Mouse (Mus musculus) cerebellum, adult 2 months (tissue): Measurements from ENCODE around the gene Dgke. TPM values are rescaled to one million over a fixed set of nuclear protein-coding genes. Genes with fewer than 3 reads are reported as not detected.

Experiments used
- DNase-seq, 2 experiments: peaks; one replicate each; pipeline ENCODE4 v3.0.0; 2021
- H3K27ac ChIP-seq: fragments of 200-500 bp; 2 replicates; pipeline ENCODE4 v1.5.1; 2012; ENCODE audit warnings: low read length, control low read depth, inconsistent platforms; ENCODE audit not compliant: insufficient read depth
- H3K27me3 ChIP-seq: fragments of 200-500 bp; 2 replicates; pipeline ENCODE4 v1.6.1; 2012; ENCODE audit warnings: inconsistent platforms, mild to moderate bottlenecking, low read length, moderate library complexity; ENCODE audit not compliant: control insufficient read depth, insufficient read depth
- H3K4me1 ChIP-seq: fragments of 200-500 bp; 2 replicates; pipeline ENCODE4 v1.6.1; 2011; ENCODE audit warnings: low read length; ENCODE audit not compliant: control insufficient read depth, insufficient read depth
- H3K4me3 ChIP-seq: fragments of 200-500 bp; replicated peaks from 2 replicates; pipeline ENCODE3; 2011; ENCODE audit warnings: mild to moderate bottlenecking, low read depth, low read length, control low read depth; ENCODE audit not compliant: insufficient read depth
- CTCF ChIP-seq: fragments of 200-500 bp; IDR thresholded peaks from 2 replicates; pipeline ENCODE4 v1.5.1; 2011; ENCODE audit warnings: low read depth, mild to moderate bottlenecking, control low read depth, low read length, moderate library complexity, borderline replicate concordance; ENCODE audit not compliant: insufficient read depth
- POLR2A ChIP-seq: fragments of 200-500 bp; IDR thresholded peaks from 2 replicates; pipeline ENCODE4 v1.6.1; 2011; ENCODE audit warnings: low read length, control low read depth, borderline replicate concordance; ENCODE audit not compliant: insufficient read depth
- WGBS: fragments of 180-500 bp; shearing (Covaris S2); methylation state at CpG from one replicate; pipeline ENCODE4 v1.1.7; 2018; 5-methylcytosine and 5-hydroxymethylcytosine counted together
- polyA plus RNA-seq: library from polyadenylated mRNA; depleted of rRNA; stranded (reverse); fragments of >200 nt; gene quantifications from 2 replicates; pipeline ENCODE4 v1.2.3, GENCODE M21; 2012; rRNA removed

Dgke gene
- polyA plus RNA-seq, 1 experiment: 34.0 TPM

GRCm38 (mm10) chr11:88995616-88996015 lies 71.0 kb downstream of the Dgke start:
- 95% methylated on average over 2 of the region's 2 CpGs for WGBS
- TF ChIP-seq POLR2A (no peak), CTCF (no peak)

DNA sequence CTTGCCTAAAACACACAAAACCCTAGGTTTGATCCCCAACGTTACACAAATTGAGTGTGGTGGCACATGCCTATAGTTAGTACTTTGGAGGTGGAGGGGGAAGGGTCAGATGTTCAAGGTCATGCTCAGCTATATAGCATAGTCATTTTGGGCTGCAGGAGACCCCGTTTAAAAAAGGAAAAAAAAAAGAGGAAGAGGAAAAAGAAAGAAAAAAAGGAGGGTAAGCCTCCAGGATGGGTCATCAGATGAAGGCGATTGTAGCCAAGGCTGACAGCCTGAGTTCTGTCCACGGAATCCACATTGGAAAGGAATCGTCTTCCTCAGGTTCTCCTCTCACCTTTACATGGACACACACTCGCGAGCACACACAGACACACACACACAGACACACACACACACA lies 72.2 kb downstream of the Dgke start:
- no peak for DNase-seq
- 85% methylated on average over 7 of the region's 7 CpGs for WGBS
- H3K27ac ChIP-seq: no peak overlapping the region
- H3K4me3 ChIP-seq: no peak overlapping the region
- TF ChIP-seq POLR2A (no peak), CTCF (no peak)
- H3K4me1 ChIP-seq: no peaks in the 10 kb centered on the region; the same call in 1 of the 2 replicates
- H3K27me3 ChIP-seq: no peaks in the 10 kb centered on the region

More at GRCm38 (mm10) chr11:88995616-88996015, 71.0 kb downstream of the Dgke start:
- no peak for DNase-seq
- H3K27ac ChIP-seq: no peak overlapping the region
- H3K4me3 ChIP-seq: no peak overlapping the region
- H3K4me1 ChIP-seq: no peaks in the 10 kb centered on the region; the same call in 1 of the 2 replicates
- H3K27me3 ChIP-seq: no peaks in the 10 kb centered on the region

- peak in 1 of 2 experiments; percentile 23 for DNase-seq
- Histone ChIP-seq H3K4me3 (no peak overlapping the region), H3K27ac (no peak overlapping the region), H3K4me1 (no peaks in the 10 kb centered on the region; the same call in 1 of the 2 replicates), H3K27me3 (no peaks in the 10 kb centered on the region)
- peak; percentile 44; the same call in 1 of the 2 replicates for TF ChIP-seq CTCF
- TF ChIP-seq POLR2A: no peak
- WGBS: 19% methylated on average over 5 of the region's 5 CpGs
Observed at GRCm38 (mm10) chr11:88993625-88994024, 73.0 kb downstream of the Dgke start.

DNA sequence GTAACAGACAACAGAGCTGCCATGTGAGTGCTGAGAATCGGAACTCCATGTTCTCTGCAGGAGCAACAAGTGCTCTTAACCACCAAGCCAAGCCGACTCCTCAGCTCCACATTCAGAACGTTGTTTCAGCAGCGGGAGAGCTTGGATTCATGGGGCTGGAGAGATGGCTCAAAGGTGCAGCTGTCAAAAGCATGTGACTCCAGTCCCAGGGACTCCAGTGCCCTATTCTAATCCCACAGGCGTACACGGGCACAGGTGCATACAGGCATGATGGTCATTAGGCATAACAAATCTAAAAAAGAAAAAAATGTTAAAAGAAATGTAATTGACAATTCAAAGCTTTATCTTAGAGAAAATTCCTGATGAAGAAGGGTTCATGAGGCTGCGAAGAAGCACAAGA lies 73.5 kb downstream of the Dgke start:
- WGBS: 45% methylated on average over 7 of the region's 7 CpGs
- Histone ChIP-seq H3K4me1 (no peaks in the 10 kb centered on the region; the same call in 1 of the 2 replicates), H3K4me3 (no peak overlapping the region), H3K27me3 (no peaks in the 10 kb centered on the region), H3K27ac (no peak overlapping the region)
- no peak for DNase-seq
- no peak for TF ChIP-seq POLR2A
- TF ChIP-seq CTCF: no peak

DNA sequence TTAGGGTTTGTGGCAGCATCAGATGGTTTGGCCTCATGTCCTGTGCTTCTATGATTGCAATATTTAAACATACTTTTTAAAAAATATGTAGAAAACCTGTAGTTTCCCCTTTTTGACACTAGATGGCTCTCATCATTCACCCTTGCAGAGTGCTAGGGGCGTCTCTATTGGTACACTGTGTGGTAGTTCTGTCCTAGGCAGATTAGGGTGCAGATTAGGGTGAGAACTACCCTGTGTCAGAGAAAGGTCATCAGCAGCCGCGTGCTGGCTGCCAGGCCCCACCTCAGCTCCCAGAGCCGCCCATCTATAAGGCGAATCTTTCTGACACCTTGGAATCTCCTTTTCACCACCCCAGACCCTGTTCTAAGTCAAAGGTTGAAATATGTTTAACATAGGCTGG lies 77.1 kb downstream of the Dgke start:
- Histone ChIP-seq H3K27ac (no peak overlapping the region), H3K27me3 (no peaks in the 10 kb centered on the region), H3K4me3 (no peak overlapping the region), H3K4me1 (no peaks in the 10 kb centered on the region; the same call in 1 of the 2 replicates)
- TF ChIP-seq POLR2A: no peak
- no peak for TF ChIP-seq CTCF
- 82% methylated on average over 5 of the region's 5 CpGs for WGBS
- no peak for DNase-seq

- TF ChIP-seq POLR2A (no peak), CTCF (no peak)
- Histone ChIP-seq H3K27me3 (no peaks in the 10 kb centered on the region), H3K27ac (no peak overlapping the region), H3K4me3 (no peak overlapping the region), H3K4me1 (no peaks in the 10 kb centered on the region; the same call in 1 of the 2 replicates)
- no peak for DNase-seq
- WGBS: 26% methylated on average over 5 of the region's 5 CpGs
Observed at GRCm38 (mm10) chr11:88988956-88989355, 77.7 kb downstream of the Dgke start.

- Histone ChIP-seq H3K4me1 (no peaks in the 10 kb centered on the region; the same call in 1 of the 2 replicates), H3K4me3 (no peak overlapping the region), H3K27ac (no peak overlapping the region), H3K27me3 (no peaks in the 10 kb centered on the region)
- DNase-seq: no peak
- TF ChIP-seq CTCF (no peak), POLR2A (no peak)
- 63% methylated on average over 10 of the region's 10 CpGs for WGBS
Observed at GRCm38 (mm10) chr11:88986616-88987015, 80.0 kb downstream of the Dgke start.

Other genes starting within 250 kb of the Dgke start
- gene Akap1, start 202.3 kb downstream of the Dgke start, polyA plus RNA-seq: 41.5 and 42.8 TPM in 2 replicates
- 17.5 and 18.6 TPM in 2 replicates for gene Scpep1, start 111.4 kb downstream of the Dgke start, polyA plus RNA-seq
- gene Elobl, start 99.9 kb downstream of the Dgke start, polyA plus RNA-seq: not detected in 2 replicates
- gene Coil, start 96.6 kb downstream of the Dgke start, polyA plus RNA-seq: 22.3 and 23.5 TPM in 2 replicates
- 2.4 and 2.5 TPM in 2 replicates for gene Trim25, start 67.5 kb downstream of the Dgke start, polyA plus RNA-seq
- gene Gm525, start 7.0 kb upstream of the Dgke start, polyA plus RNA-seq: 0.40 and 0.65 TPM in 2 replicates
- 6.7 and 7.7 TPM in 2 replicates for gene Nog, start 235.5 kb upstream of the Dgke start, polyA plus RNA-seq